Mouse (Mus musculus): ENCODE results near the gene Txnrd1. TPM values are rescaled to one million over a fixed set of nuclear protein-coding genes. Genes with fewer than 3 reads are reported as not detected.

Txnrd1 gene
- polyA plus RNA-seq, 1 experiment from 2014 or later, result 214 TPM

GRCm38 (mm10) chr10:82811855-82812431 is 21.8 kb upstream of the Txnrd1 start:
- DNase-seq (ENCODE audit: low spot score) (peak; percentile 93), ATAC-seq (replicated peaks; ENCODE audit: low FRiP score) (peak; percentile 79)
- no peaks in the 10 kb centered on the region for H3K27me3 ChIP-seq (ENCODE audit: control insufficient read depth, insufficient read depth, low read length)
- H3K4me1 ChIP-seq (replicated peaks; ENCODE audit: control insufficient read depth, insufficient read depth, low read length), result peaks cover 10% of the 10 kb centered on the region; the same call in 1 of the 2 replicates
- H3K27ac ChIP-seq (ENCODE audit: low read depth, low read length), result no peak overlapping the region
- H3K9ac ChIP-seq (ENCODE audit: low read length), result peak overlapping the region; percentile 59
- peak overlapping the region; percentile 82 for H3K4me2 ChIP-seq (ENCODE audit: low read depth, low read length, severe bottlenecking)
- peak overlapping the region; percentile 57 for H3K4me3 ChIP-seq (ENCODE audit: low read depth, low read length)
- no peaks in the 10 kb centered on the region for H3K9me3 ChIP-seq (ENCODE audit: control insufficient read depth, low read length)
- WGBS, result 7% methylated on average over 39 of the region's 52 CpGs
- no peaks in the 10 kb centered on the region for H3K36me3 ChIP-seq (ENCODE audit: control insufficient read depth, insufficient read depth, low read length)

DNA sequence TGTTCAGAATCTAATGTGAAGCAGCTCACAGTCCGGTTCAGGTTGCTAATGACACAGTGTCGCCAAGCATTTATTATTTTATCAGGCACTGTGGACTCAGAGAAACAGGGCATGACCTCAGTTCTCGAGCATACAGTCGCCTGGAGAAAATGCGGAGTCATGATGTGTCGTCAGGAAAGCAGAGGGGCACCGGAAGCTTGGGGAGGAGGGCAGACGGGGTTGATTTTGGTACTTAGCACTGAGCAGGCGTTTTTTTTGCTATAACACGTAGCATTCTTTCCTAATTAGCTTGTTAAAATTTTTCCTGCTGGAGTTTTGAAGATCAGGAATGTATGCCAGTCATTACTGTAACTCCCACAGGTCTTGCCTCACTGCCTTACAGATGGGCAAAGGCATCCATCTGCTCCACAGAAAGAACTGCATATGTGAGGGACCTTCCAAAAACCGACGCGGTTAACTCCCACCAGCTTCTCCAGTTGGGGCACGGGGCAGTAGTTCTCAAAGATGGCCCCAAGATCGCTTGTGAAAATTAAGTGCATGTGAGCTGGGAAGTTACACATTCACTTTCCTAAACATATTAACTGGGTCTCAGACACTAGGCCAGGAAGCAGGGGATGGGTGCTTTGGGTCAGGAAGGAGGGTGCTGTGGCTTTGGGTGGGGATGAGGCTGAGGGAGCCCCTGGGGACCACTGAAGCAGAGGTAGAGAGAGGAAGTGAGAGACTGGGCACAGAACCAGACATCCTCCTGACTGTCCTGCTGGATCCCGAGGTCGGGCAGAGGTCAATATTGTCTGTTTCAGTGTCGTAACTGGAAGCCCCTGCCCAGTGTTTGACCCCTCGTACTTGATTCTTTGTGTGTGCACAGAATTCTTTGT is 19.4 kb upstream of the Txnrd1 start:
- DNase-seq (ENCODE audit: low spot score), result no peak
- Histone ChIP-seq H3K9me3 (ENCODE audit: control insufficient read depth, low read length) (no peaks in the 10 kb centered on the region), H3K4me3 (ENCODE audit: low read depth, low read length) (no peak overlapping the region), H3K36me3 (ENCODE audit: control insufficient read depth, insufficient read depth, low read length) (no peaks in the 10 kb centered on the region), H3K27me3 (ENCODE audit: control insufficient read depth, insufficient read depth, low read length) (no peaks in the 10 kb centered on the region), H3K27ac (ENCODE audit: low read depth, low read length) (no peak overlapping the region), H3K9ac (ENCODE audit: low read length) (no peak overlapping the region), H3K4me1 (replicated peaks; ENCODE audit: control insufficient read depth, insufficient read depth, low read length) (peaks cover 16% of the 10 kb centered on the region; the same call in 1 of the 2 replicates), H3K4me2 (ENCODE audit: low read depth, low read length, severe bottlenecking) (no peak overlapping the region)
- 57% methylated on average over 19 of the region's 19 CpGs for WGBS
- ATAC-seq (replicated peaks; ENCODE audit: low FRiP score), result no peak

DNA sequence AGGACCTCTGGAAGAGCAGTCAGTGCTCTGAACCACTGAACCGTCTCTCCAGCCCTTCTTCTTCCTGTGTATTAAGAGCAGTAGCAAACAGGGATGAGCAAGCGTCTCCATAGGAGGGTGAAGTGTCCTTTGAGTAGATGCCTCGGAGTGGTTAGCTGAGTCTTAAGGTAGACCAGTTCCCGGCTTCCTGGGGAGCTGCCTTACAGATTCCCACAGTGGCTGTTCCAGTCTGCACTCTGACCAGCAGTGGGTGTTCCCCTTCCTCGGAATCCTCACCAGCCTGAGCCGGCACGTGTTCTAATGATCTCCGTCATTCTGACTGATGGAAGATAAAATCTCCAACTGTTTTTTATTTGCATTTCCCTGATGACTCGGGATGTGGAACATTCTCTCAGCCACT is 17.3 kb upstream of the Txnrd1 start:
- ATAC-seq (replicated peaks; ENCODE audit: low FRiP score), result no peak
- Histone ChIP-seq H3K9me3 (ENCODE audit: control insufficient read depth, low read length) (no peaks in the 10 kb centered on the region), H3K27me3 (ENCODE audit: control insufficient read depth, insufficient read depth, low read length) (no peaks in the 10 kb centered on the region), H3K4me1 (replicated peaks; ENCODE audit: control insufficient read depth, insufficient read depth, low read length) (peaks cover 14% of the 10 kb centered on the region; the same call in 1 of the 2 replicates), H3K9ac (ENCODE audit: low read length) (no peak overlapping the region), H3K4me3 (ENCODE audit: low read depth, low read length) (no peak overlapping the region), H3K27ac (ENCODE audit: low read depth, low read length) (no peak overlapping the region), H3K4me2 (ENCODE audit: low read depth, low read length, severe bottlenecking) (no peak overlapping the region), H3K36me3 (ENCODE audit: control insufficient read depth, insufficient read depth, low read length) (no peaks in the 10 kb centered on the region)
- WGBS, result 89% methylated on average over 9 of the region's 9 CpGs
- DNase-seq (ENCODE audit: low spot score), result no peak

- ATAC-seq (replicated peaks; ENCODE audit: low FRiP score), result peak; percentile 82
- WGBS, result 19% methylated on average over 3 of the region's 3 CpGs
- Histone ChIP-seq H3K9me3 (ENCODE audit: control insufficient read depth, low read length) (no peaks in the 10 kb centered on the region), H3K36me3 (ENCODE audit: control insufficient read depth, insufficient read depth, low read length) (no peaks in the 10 kb centered on the region), H3K27me3 (ENCODE audit: control insufficient read depth, insufficient read depth, low read length) (no peaks in the 10 kb centered on the region), H3K27ac (ENCODE audit: low read depth, low read length) (peak overlapping the region; percentile 41; the same call in 1 of the 2 replicates), H3K9ac (ENCODE audit: low read length) (no peak overlapping the region), H3K4me3 (ENCODE audit: low read depth, low read length) (no peak overlapping the region), H3K4me1 (replicated peaks; ENCODE audit: control insufficient read depth, insufficient read depth, low read length) (peaks cover 14% of the 10 kb centered on the region; the same call in 1 of the 2 replicates), H3K4me2 (ENCODE audit: low read depth, low read length, severe bottlenecking) (no peak overlapping the region)
- DNase-seq (ENCODE audit: low spot score), result no peak
Observed at GRCm38 (mm10) chr10:82817514-82817913, 16.2 kb upstream of the Txnrd1 start.

DNA sequence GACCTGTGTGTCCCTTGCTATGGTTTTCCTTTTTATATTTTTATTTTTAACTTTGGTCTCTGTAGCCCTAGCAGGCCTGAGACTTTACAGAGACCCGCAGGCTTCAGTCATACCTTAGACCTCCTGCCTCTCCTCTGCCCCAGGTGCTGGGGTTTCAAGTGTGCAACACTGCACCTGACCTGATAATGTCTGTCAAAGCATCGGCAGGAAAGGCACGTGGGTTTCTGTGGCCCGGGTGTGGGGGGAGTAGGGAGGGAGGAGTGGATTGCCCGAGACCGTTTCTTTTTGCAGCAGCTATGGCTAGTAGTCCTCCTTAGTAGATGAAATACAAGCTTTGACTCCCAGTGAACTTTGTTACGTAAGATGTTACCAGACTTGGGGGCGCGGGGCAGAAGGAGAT is 15.8 kb upstream of the Txnrd1 start:
- H3K4me2 ChIP-seq (ENCODE audit: low read depth, low read length, severe bottlenecking), result no peak overlapping the region
- H3K4me3 ChIP-seq (ENCODE audit: low read depth, low read length), result no peak overlapping the region
- H3K9ac ChIP-seq (ENCODE audit: low read length), result no peak overlapping the region; the same call in 1 of the 2 replicates
- 51% methylated on average over 9 of the region's 9 CpGs for WGBS
- H3K9me3 ChIP-seq (ENCODE audit: control insufficient read depth, low read length), result no peaks in the 10 kb centered on the region
- H3K27ac ChIP-seq (ENCODE audit: low read depth, low read length), result peak overlapping the region; percentile 41; the same call in 1 of the 2 replicates
- no peak for DNase-seq (ENCODE audit: low spot score)
- no peaks in the 10 kb centered on the region for H3K36me3 ChIP-seq (ENCODE audit: control insufficient read depth, insufficient read depth, low read length)
- no peaks in the 10 kb centered on the region for H3K27me3 ChIP-seq (ENCODE audit: control insufficient read depth, insufficient read depth, low read length)
- 0 out of 2 replicates have a peak, but pooled peaks have one; percentile 7 for ATAC-seq (replicated peaks; ENCODE audit: low FRiP score)
- H3K4me1 ChIP-seq (replicated peaks; ENCODE audit: control insufficient read depth, insufficient read depth, low read length), result peaks cover 14% of the 10 kb centered on the region; the same call in 1 of the 2 replicates

DNA sequence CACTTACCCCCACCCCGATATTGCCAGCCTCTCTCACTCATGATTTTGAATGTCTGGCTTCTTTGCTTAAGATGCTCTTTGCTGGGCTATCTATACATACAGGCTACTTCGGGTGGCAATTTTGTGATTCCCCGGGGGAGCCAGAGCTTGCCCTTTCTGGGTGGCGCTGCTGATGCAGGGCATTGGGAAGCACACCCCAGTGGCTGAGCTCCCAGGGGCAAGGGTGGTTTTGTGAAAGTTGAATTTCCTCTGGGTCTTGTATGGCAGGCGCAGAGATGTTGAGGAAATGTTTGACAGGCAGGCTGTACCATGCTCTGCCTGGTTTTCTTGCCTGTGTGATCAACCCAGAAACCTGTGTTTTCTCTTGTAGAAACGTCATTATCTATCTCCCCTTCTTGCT is 15.1 kb upstream of the Txnrd1 start:
- no peak overlapping the region for H3K9ac ChIP-seq (ENCODE audit: low read length)
- no peak overlapping the region for H3K4me3 ChIP-seq (ENCODE audit: low read depth, low read length)
- H3K36me3 ChIP-seq (ENCODE audit: control insufficient read depth, insufficient read depth, low read length), result no peaks in the 10 kb centered on the region
- 68% methylated on average over 6 of the region's 6 CpGs for WGBS
- H3K27me3 ChIP-seq (ENCODE audit: control insufficient read depth, insufficient read depth, low read length), result no peaks in the 10 kb centered on the region
- ATAC-seq (replicated peaks; ENCODE audit: low FRiP score) (no peak), DNase-seq (ENCODE audit: low spot score) (no peak)
- H3K4me1 ChIP-seq (replicated peaks; ENCODE audit: control insufficient read depth, insufficient read depth, low read length), result peaks cover 14% of the 10 kb centered on the region; the same call in 1 of the 2 replicates
- H3K4me2 ChIP-seq (ENCODE audit: low read depth, low read length, severe bottlenecking), result no peak overlapping the region
- no peak overlapping the region for H3K27ac ChIP-seq (ENCODE audit: low read depth, low read length)
- no peaks in the 10 kb centered on the region for H3K9me3 ChIP-seq (ENCODE audit: control insufficient read depth, low read length)

DNA sequence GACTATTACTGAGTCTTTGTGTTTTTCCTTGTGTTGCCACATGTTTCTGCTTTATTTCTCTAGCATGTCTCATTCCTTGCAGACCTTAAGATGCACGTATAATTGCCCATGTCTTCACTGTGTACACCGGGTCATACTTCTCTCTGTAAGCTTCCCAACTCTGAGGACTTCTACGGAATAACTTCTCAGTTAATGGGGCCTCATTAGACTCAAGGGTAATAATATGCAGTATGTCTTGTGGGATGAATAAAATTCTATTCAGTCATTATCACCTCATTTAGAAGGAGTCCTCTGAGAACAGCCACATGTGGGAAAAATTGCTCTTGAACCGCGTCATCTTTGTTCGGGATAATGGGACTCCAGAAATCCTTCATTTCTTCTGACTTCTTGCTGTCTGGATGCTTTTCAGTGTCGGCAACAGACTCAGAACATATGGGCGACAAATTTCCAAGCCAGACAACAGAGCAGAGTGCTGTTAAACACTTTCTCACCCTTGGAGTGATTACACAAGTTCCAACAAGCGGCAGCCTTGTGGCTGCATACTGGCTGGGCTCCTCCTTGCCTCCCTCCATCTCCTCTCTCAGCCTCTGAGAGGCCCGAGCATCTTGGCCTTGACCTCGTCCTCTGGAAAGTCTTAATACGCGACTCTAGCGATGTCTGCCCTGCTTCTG is 10.5 kb upstream of the Txnrd1 start:
- 77% methylated on average over 14 of the region's 14 CpGs for WGBS
- no peak overlapping the region for H3K4me3 ChIP-seq (ENCODE audit: low read depth, low read length)
- H3K9me3 ChIP-seq (ENCODE audit: control insufficient read depth, low read length), result no peaks in the 10 kb centered on the region
- H3K9ac ChIP-seq (ENCODE audit: low read length), result no peak overlapping the region
- no peaks in the 10 kb centered on the region for H3K27me3 ChIP-seq (ENCODE audit: control insufficient read depth, insufficient read depth, low read length)
- H3K4me1 ChIP-seq (replicated peaks; ENCODE audit: control insufficient read depth, insufficient read depth, low read length), result 0 out of 2 replicates have a peak, but pooled peaks cover under 1% of the 10 kb centered on the region
- no peak overlapping the region for H3K27ac ChIP-seq (ENCODE audit: low read depth, low read length)
- no peaks in the 10 kb centered on the region for H3K36me3 ChIP-seq (ENCODE audit: control insufficient read depth, insufficient read depth, low read length)
- H3K4me2 ChIP-seq (ENCODE audit: low read depth, low read length, severe bottlenecking), result no peak overlapping the region
- DNase-seq (ENCODE audit: low spot score) (no peak), ATAC-seq (replicated peaks; ENCODE audit: low FRiP score) (no peak)

DNA sequence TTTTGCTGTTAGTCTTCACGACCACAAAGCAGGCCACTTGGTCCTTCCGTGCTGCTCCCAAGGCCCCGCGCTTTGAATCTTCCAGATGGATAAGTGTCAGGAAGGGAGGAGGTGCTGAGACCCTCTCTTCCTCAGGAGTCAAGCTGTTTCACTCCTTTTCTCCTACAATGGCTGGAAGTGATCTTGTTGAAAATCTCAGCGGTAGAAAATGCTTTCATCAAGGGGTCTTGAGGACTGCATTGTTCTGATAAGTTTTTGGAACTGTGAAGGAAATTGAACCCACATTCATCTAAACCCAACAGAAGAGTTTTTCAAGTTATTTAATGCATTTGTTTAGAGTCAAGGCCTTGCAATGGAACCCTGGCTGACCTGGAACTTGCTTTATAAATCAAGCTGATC is 10.0 kb upstream of the Txnrd1 start:
- Histone ChIP-seq H3K4me3 (ENCODE audit: low read depth, low read length) (no peak overlapping the region), H3K27ac (ENCODE audit: low read depth, low read length) (no peak overlapping the region), H3K36me3 (ENCODE audit: control insufficient read depth, insufficient read depth, low read length) (no peaks in the 10 kb centered on the region), H3K4me1 (replicated peaks; ENCODE audit: control insufficient read depth, insufficient read depth, low read length) (no peaks in the 10 kb centered on the region), H3K4me2 (ENCODE audit: low read depth, low read length, severe bottlenecking) (no peak overlapping the region), H3K9me3 (ENCODE audit: control insufficient read depth, low read length) (no peaks in the 10 kb centered on the region), H3K27me3 (ENCODE audit: control insufficient read depth, insufficient read depth, low read length) (no peaks in the 10 kb centered on the region), H3K9ac (ENCODE audit: low read length) (no peak overlapping the region)
- WGBS, result 70% methylated on average over 5 of the region's 5 CpGs
- ATAC-seq (replicated peaks; ENCODE audit: low FRiP score) (no peak), DNase-seq (ENCODE audit: low spot score) (no peak)

All from forebrain, embryonic 11.5 days (tissue).